Mouse (Mus musculus): ENCODE measurements at regions not wholly inside any gene's neighbourhood (a gene's known extent, or its start where the extent isn't known, plus 50 kb on each side); places are given as distances from the start of the nearest gene placed in this dataset.
"Not testable (repeated sequence)": the region's sequence is repeated elsewhere in the genome, so short reads cannot be mapped to it uniquely, and the experiment has no call there.

- peaks cover 2% of the 10 kb centered on the region for H3K4me1 ChIP-seq (ENCODE audit: control insufficient read depth, insufficient read depth, low read length)
- H3K27me3 ChIP-seq (ENCODE audit: control insufficient read depth, insufficient read depth, low read length, poor library complexity, severe bottlenecking), result no peaks in the 10 kb centered on the region
- TF ChIP-seq EP300 (IDR thresholded peaks at IDR 0.05; ENCODE audit: insufficient read depth, low read depth, low read length) (no peak), POLR2A (IDR thresholded peaks at IDR 0.05; ENCODE audit: insufficient read depth, low read length) (no peak), CTCF (IDR thresholded peaks at IDR 0.05; ENCODE audit: low read depth, low read length) (no peak)
- peaks cover 3% of the 10 kb centered on the region; the same call in 1 of the 2 replicates for H3K9me3 ChIP-seq (replicated peaks; ENCODE audit: control insufficient read depth, insufficient read depth, low read length, poor library complexity, severe bottlenecking)
- H3K9ac ChIP-seq (ENCODE audit: low read depth, poor library complexity, severe bottlenecking), result no peak overlapping the region
- no peak overlapping the region for H3K4me3 ChIP-seq (ENCODE audit: low read depth, low read length)
- H3K27ac ChIP-seq (ENCODE audit: insufficient read depth, low read length), result no peak overlapping the region
- no peaks in the 10 kb centered on the region for H3K36me3 ChIP-seq (ENCODE audit: control insufficient read depth, insufficient read depth, low read length, poor library complexity, severe bottlenecking)
Observed at GRCm38 (mm10) chr15:5891188-5891587, 408.4 kb upstream of the Dab2 start.

GRCm38 (mm10) chr15:5892034-5892433, 407.6 kb upstream of the Dab2 start:
- peaks cover 2% of the 10 kb centered on the region; the same call in 1 of the 2 replicates for H3K9me3 ChIP-seq (replicated peaks; ENCODE audit: control insufficient read depth, insufficient read depth, low read length, poor library complexity, severe bottlenecking)

GRCm38 (mm10) chr15:5895688-5896470, 403.7 kb upstream of the Dab2 start:
- H3K27ac ChIP-seq (ENCODE audit: insufficient read depth, low read length), result peak overlapping the region; percentile 82
- not testable (repeated sequence) for H3K9me3 ChIP-seq (replicated peaks; ENCODE audit: control insufficient read depth, insufficient read depth, low read length, poor library complexity, severe bottlenecking); H3K4me3 ChIP-seq (ENCODE audit: low read depth, low read length); H3K4me1 ChIP-seq (ENCODE audit: control insufficient read depth, insufficient read depth, low read length); H3K36me3 ChIP-seq (ENCODE audit: control insufficient read depth, insufficient read depth, low read length, poor library complexity, severe bottlenecking); H3K9ac ChIP-seq (ENCODE audit: low read depth, poor library complexity, severe bottlenecking); H3K27me3 ChIP-seq (ENCODE audit: control insufficient read depth, insufficient read depth, low read length, poor library complexity, severe bottlenecking)

More at GRCm38 (mm10) chr15:5892034-5892433, 407.6 kb upstream of the Dab2 start:
- Histone ChIP-seq H3K36me3 (ENCODE audit: control insufficient read depth, insufficient read depth, low read length, poor library complexity, severe bottlenecking) (no peaks in the 10 kb centered on the region), H3K27me3 (ENCODE audit: control insufficient read depth, insufficient read depth, low read length, poor library complexity, severe bottlenecking) (no peaks in the 10 kb centered on the region), H3K27ac (ENCODE audit: insufficient read depth, low read length) (no peak overlapping the region), H3K4me1 (ENCODE audit: control insufficient read depth, insufficient read depth, low read length) (peaks cover 2% of the 10 kb centered on the region), H3K4me3 (ENCODE audit: low read depth, low read length) (no peak overlapping the region), H3K9ac (ENCODE audit: low read depth, poor library complexity, severe bottlenecking) (no peak overlapping the region)
- TF ChIP-seq POLR2A (IDR thresholded peaks at IDR 0.05; ENCODE audit: insufficient read depth, low read length) (no peak), EP300 (IDR thresholded peaks at IDR 0.05; ENCODE audit: insufficient read depth, low read depth, low read length) (no peak)

GRCm38 (mm10) chr15:5915261-5915660, 384.3 kb upstream of the Dab2 start:
- no peak overlapping the region for H3K4me3 ChIP-seq (ENCODE audit: low read depth, low read length)
- TF ChIP-seq POLR2A (IDR thresholded peaks at IDR 0.05; ENCODE audit: insufficient read depth, low read length) (no peak), EP300 (IDR thresholded peaks at IDR 0.05; ENCODE audit: insufficient read depth, low read depth, low read length) (no peak), CTCF (IDR thresholded peaks at IDR 0.05; ENCODE audit: low read depth, low read length) (no peak)
- H3K9me3 ChIP-seq (replicated peaks; ENCODE audit: control insufficient read depth, insufficient read depth, low read length, poor library complexity, severe bottlenecking), result no peaks in the 10 kb centered on the region
- no peaks in the 10 kb centered on the region for H3K27me3 ChIP-seq (ENCODE audit: control insufficient read depth, insufficient read depth, low read length, poor library complexity, severe bottlenecking)
- H3K36me3 ChIP-seq (ENCODE audit: control insufficient read depth, insufficient read depth, low read length, poor library complexity, severe bottlenecking), result no peaks in the 10 kb centered on the region
- no peaks in the 10 kb centered on the region for H3K4me1 ChIP-seq (ENCODE audit: control insufficient read depth, insufficient read depth, low read length)
- no peak overlapping the region for H3K9ac ChIP-seq (ENCODE audit: low read depth, poor library complexity, severe bottlenecking)
- H3K27ac ChIP-seq (ENCODE audit: insufficient read depth, low read length), result no peak overlapping the region

GRCm38 (mm10) chr15:5920058-5920457, 379.5 kb upstream of the Dab2 start:
- Histone ChIP-seq H3K4me1 (ENCODE audit: control insufficient read depth, insufficient read depth, low read length) (no peaks in the 10 kb centered on the region), H3K4me3 (ENCODE audit: low read depth, low read length) (no peak overlapping the region), H3K9me3 (replicated peaks; ENCODE audit: control insufficient read depth, insufficient read depth, low read length, poor library complexity, severe bottlenecking) (no peaks in the 10 kb centered on the region), H3K27me3 (ENCODE audit: control insufficient read depth, insufficient read depth, low read length, poor library complexity, severe bottlenecking) (no peaks in the 10 kb centered on the region), H3K36me3 (ENCODE audit: control insufficient read depth, insufficient read depth, low read length, poor library complexity, severe bottlenecking) (no peaks in the 10 kb centered on the region), H3K9ac (ENCODE audit: low read depth, poor library complexity, severe bottlenecking) (no peak overlapping the region), H3K27ac (ENCODE audit: insufficient read depth, low read length) (no peak overlapping the region)
- TF ChIP-seq CTCF (IDR thresholded peaks at IDR 0.05; ENCODE audit: low read depth, low read length), result no peak
- TF ChIP-seq POLR2A (IDR thresholded peaks at IDR 0.05; ENCODE audit: insufficient read depth, low read length), result no peak
- TF ChIP-seq EP300 (IDR thresholded peaks at IDR 0.05; ENCODE audit: insufficient read depth, low read depth, low read length), result no peak

- TF ChIP-seq POLR2A (IDR thresholded peaks at IDR 0.05; ENCODE audit: insufficient read depth, low read length) (no peak), EP300 (IDR thresholded peaks at IDR 0.05; ENCODE audit: insufficient read depth, low read depth, low read length) (no peak), CTCF (IDR thresholded peaks at IDR 0.05; ENCODE audit: low read depth, low read length) (no peak)
- no peaks in the 10 kb centered on the region for H3K27me3 ChIP-seq (ENCODE audit: control insufficient read depth, insufficient read depth, low read length, poor library complexity, severe bottlenecking)
- H3K4me1 ChIP-seq (ENCODE audit: control insufficient read depth, insufficient read depth, low read length), result no peaks in the 10 kb centered on the region
- no peak overlapping the region for H3K4me3 ChIP-seq (ENCODE audit: low read depth, low read length)
- H3K36me3 ChIP-seq (ENCODE audit: control insufficient read depth, insufficient read depth, low read length, poor library complexity, severe bottlenecking), result no peaks in the 10 kb centered on the region
- no peak overlapping the region for H3K27ac ChIP-seq (ENCODE audit: insufficient read depth, low read length)
- H3K9me3 ChIP-seq (replicated peaks; ENCODE audit: control insufficient read depth, insufficient read depth, low read length, poor library complexity, severe bottlenecking), result no peaks in the 10 kb centered on the region
- H3K9ac ChIP-seq (ENCODE audit: low read depth, poor library complexity, severe bottlenecking), result no peak overlapping the region
Observed at GRCm38 (mm10) chr15:5927768-5928167, 371.8 kb upstream of the Dab2 start.
